Mouse (Mus musculus) lung, embryonic 15.5 days (tissue): ENCODE data around the gene Runx2. TPM values are rescaled to one million over a fixed set of nuclear protein-coding genes. Genes with fewer than 3 reads are reported as not detected.
A peak's percentile ranks its signal among the peaks of the same experiment; 100 is the strongest.

Source experiments
- ATAC-seq: fragments of 200-750 bp; cut with Nextera tagmentation; 2 replicates; pipeline ENCODE4 v1.8.0; 2017; ENCODE audit warnings: moderate number of reproducible peaks, borderline replicate concordance; ENCODE audit not compliant: low FRiP score, low TSS enrichment; ENCODE audit errors: extremely low read depth
- H3K27ac ChIP-seq: fragments of 300-500 bp; sonication (generic); 2 replicates; pipeline ENCODE4 v1.5.1; 2015; ENCODE audit warnings: moderate library complexity, mild to moderate bottlenecking, inconsistent platforms
- H3K27me3 ChIP-seq: fragments of 300-500 bp; sonication (generic); 2 replicates; pipeline ENCODE4 v1.6.1; 2015; ENCODE audit warnings: inconsistent platforms
- H3K36me3 ChIP-seq: fragments of 300-500 bp; sonication (generic); 2 replicates; pipeline ENCODE4 v1.6.1; 2015; ENCODE audit warnings: inconsistent platforms
- H3K4me1 ChIP-seq: fragments of 300-500 bp; sonication (generic); 2 replicates; pipeline ENCODE4 v1.6.1; 2015; ENCODE audit warnings: inconsistent platforms
- H3K4me2 ChIP-seq: fragments of 300-500 bp; sonication (generic); 2 replicates; pipeline ENCODE4 v1.6.1; 2015; ENCODE audit warnings: inconsistent platforms, mild to moderate bottlenecking, moderate library complexity
- H3K4me3 ChIP-seq: fragments of 300-500 bp; sonication (generic); 2 replicates; pipeline ENCODE4 v1.5.1; 2015; ENCODE audit warnings: mild to moderate bottlenecking, inconsistent platforms
- H3K9ac ChIP-seq: fragments of 300-500 bp; sonication (generic); 2 replicates; pipeline ENCODE4 v1.6.1; 2015; ENCODE audit warnings: inconsistent platforms
- H3K9me3 ChIP-seq: fragments of 300-500 bp; sonication (generic); 2 replicates; pipeline ENCODE4 v1.6.1; 2016; ENCODE audit warnings: inconsistent platforms
- WGBS: fragments of 180-500 bp; shearing (Covaris S2); methylation state at CpG from one replicate; pipeline ENCODE4 v1.1.7; 2015; 5-methylcytosine and 5-hydroxymethylcytosine counted together
- polyA plus RNA-seq: library from polyadenylated mRNA; unstranded; fragments of >200 nt; fragmentation: Nextera tagmentation; extraction: Ambion mirVana; gene quantifications from 2 replicates; pipeline ENCODE4 v1.2.1, GENCODE M21; 2015

Runx2 gene
- polyA plus RNA-seq, 1 experiment from 2014 or later = 0.80 TPM

DNA sequence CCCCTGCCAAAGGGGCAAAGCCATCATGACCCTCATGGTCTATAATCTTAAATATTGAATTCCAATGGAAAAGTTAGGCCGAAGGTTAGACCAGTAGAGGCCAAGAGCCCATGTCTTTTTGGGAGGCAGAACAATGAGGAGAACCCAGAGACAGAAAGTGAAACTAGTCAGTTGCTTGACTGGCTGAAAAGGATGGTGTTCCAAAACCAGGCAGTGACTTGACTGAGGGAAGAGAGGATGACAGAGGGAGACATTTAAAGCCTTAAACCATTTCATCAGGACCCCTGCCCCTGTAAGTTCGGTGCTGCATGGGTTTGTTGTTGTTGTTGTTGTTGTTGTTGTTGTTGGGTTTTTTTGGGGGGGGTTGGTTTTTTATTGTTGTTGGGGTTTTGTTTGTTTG lies 215.5 kb downstream of the Runx2 start:
- Histone ChIP-seq H3K4me3 (no peak overlapping the region), H3K4me1 (peaks cover 19% of the 10 kb centered on the region), H3K27ac (no peak overlapping the region), H3K4me2 (no peak overlapping the region), H3K9me3 (no peaks in the 10 kb centered on the region), H3K36me3 (no peaks in the 10 kb centered on the region), H3K27me3 (no peaks in the 10 kb centered on the region; the same call in 1 of the 2 replicates), H3K9ac (no peak overlapping the region)
- 84% methylated on average over 2 of the region's 2 CpGs for WGBS
- no peak for ATAC-seq

GRCm38 (mm10) chr17:44597918-44598504 lies 216.6 kb downstream of the Runx2 start:
- H3K27ac ChIP-seq = no peak overlapping the region
- peak overlapping the region; percentile 18; the same call in 1 of the 2 replicates for H3K4me2 ChIP-seq
- no peak overlapping the region for H3K4me3 ChIP-seq
- no peaks in the 10 kb centered on the region; the same call in none of the 2 replicates for H3K27me3 ChIP-seq
- H3K36me3 ChIP-seq = no peaks in the 10 kb centered on the region
- no peaks in the 10 kb centered on the region for H3K9me3 ChIP-seq
- H3K9ac ChIP-seq = no peak overlapping the region
- H3K4me1 ChIP-seq = peaks cover 19% of the 10 kb centered on the region
- 48% methylated on average over 8 of the region's 8 CpGs for WGBS
- ATAC-seq = no peak; the same call in 1 of the 2 replicates

DNA sequence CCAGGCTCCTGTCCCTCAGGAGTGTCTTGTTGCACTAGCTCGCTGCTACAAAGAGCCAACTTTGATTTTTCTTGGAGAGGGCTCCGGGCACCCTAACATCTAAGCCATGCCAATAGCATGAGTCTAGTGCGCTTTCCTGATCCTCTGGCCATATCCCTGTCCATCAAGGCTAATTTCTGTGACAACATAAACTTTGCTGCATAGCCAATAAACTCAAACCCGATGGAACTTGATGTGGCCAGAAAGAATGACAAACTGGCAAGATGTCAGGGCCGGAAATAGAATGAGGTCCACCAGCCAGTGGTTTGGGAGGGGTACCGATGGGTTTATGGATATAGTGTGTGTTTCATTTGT lies 221.9 kb downstream of the Runx2 start:
- Histone ChIP-seq H3K9ac (no peak overlapping the region), H3K4me3 (no peak overlapping the region), H3K36me3 (no peaks in the 10 kb centered on the region), H3K27me3 (peaks cover 6% of the 10 kb centered on the region), H3K9me3 (no peaks in the 10 kb centered on the region), H3K4me2 (no peak overlapping the region), H3K4me1 (peaks cover 2% of the 10 kb centered on the region; the same call in 1 of the 2 replicates), H3K27ac (no peak overlapping the region)
- 89% methylated on average over 6 of the region's 6 CpGs for WGBS
- no peak for ATAC-seq

- no peak overlapping the region for H3K4me2 ChIP-seq
- no peak overlapping the region for H3K27ac ChIP-seq
- H3K9me3 ChIP-seq = no peaks in the 10 kb centered on the region
- no peaks in the 10 kb centered on the region for H3K4me1 ChIP-seq
- WGBS = 63% methylated on average over 16 of the region's 16 CpGs
- H3K27me3 ChIP-seq = peaks cover 6% of the 10 kb centered on the region
- no peak overlapping the region for H3K9ac ChIP-seq
- no peak for ATAC-seq
- H3K36me3 ChIP-seq = no peaks in the 10 kb centered on the region
- H3K4me3 ChIP-seq = no peak overlapping the region
Measured at GRCm38 (mm10) chr17:44592067-44592736, 222.4 kb downstream of the Runx2 start.

DNA sequence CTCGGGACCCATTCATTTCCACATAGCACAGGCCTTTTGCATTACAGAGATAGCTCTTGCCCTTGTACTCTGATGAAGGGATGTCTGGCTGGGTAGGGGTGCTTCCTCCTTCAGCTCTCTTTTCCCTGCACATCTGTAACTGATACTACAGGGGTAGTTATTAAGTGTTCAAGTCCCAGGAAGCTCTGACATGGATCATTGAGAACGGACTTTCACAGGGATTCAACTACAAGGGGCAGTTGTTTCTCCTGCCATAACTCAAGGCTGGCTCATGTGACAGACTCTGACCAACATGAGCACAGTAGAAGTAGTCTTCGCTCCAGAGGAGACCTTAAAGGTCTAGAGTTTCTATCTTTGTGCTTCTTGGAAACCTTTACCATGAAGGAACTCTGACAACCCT lies 226.1 kb downstream of the Runx2 start:
- no peak overlapping the region for H3K4me2 ChIP-seq
- ATAC-seq = no peak

GRCm38 (mm10) chr17:44588020-44588419 lies 226.6 kb downstream of the Runx2 start:
- Histone ChIP-seq H3K9me3 (no peaks in the 10 kb centered on the region), H3K9ac (no peak overlapping the region), H3K4me1 (no peaks in the 10 kb centered on the region), H3K27ac (no peak overlapping the region), H3K4me3 (no peak overlapping the region), H3K4me2 (no peak overlapping the region), H3K27me3 (peaks cover 6% of the 10 kb centered on the region; the same call in 1 of the 2 replicates), H3K36me3 (no peaks in the 10 kb centered on the region)
- peak; percentile 31; the same call in 1 of the 2 replicates for ATAC-seq
- 60% methylated on average over 3 of the region's 3 CpGs for WGBS

More for the DNA sequence above, 226.1 kb downstream of the Runx2 start:
- H3K36me3 ChIP-seq = no peaks in the 10 kb centered on the region
- no peaks in the 10 kb centered on the region for H3K9me3 ChIP-seq
- H3K27me3 ChIP-seq = peaks cover 6% of the 10 kb centered on the region; the same call in 1 of the 2 replicates
- WGBS = 66% methylated on average over 3 of the region's 3 CpGs
- no peak overlapping the region for H3K4me3 ChIP-seq
- no peak overlapping the region for H3K9ac ChIP-seq
- no peak overlapping the region for H3K27ac ChIP-seq
- H3K4me1 ChIP-seq = no peaks in the 10 kb centered on the region

- whole genome bisulfite sequencing = 76% methylated on average over 3 of the region's 3 CpGs
- H3K4me3 ChIP-seq = no peak overlapping the region
- H3K9ac ChIP-seq = no peak overlapping the region
- no peaks in the 10 kb centered on the region for H3K9me3 ChIP-seq
- no peak overlapping the region for H3K27ac ChIP-seq
- peaks cover 6% of the 10 kb centered on the region; the same call in 1 of the 2 replicates for H3K27me3 ChIP-seq
- H3K4me2 ChIP-seq = no peak overlapping the region
- no peaks in the 10 kb centered on the region for H3K36me3 ChIP-seq
- H3K4me1 ChIP-seq = no peaks in the 10 kb centered on the region
- ATAC-seq = no peak
Measured at GRCm38 (mm10) chr17:44586196-44586595, 228.4 kb downstream of the Runx2 start.

GRCm38 (mm10) chr17:44584781-44585180 lies 229.8 kb downstream of the Runx2 start:
- Histone ChIP-seq H3K36me3 (no peaks in the 10 kb centered on the region), H3K4me3 (no peak overlapping the region), H3K9me3 (no peaks in the 10 kb centered on the region), H3K27ac (no peak overlapping the region), H3K4me1 (no peaks in the 10 kb centered on the region), H3K9ac (no peak overlapping the region), H3K27me3 (peaks cover 16% of the 10 kb centered on the region), H3K4me2 (no peak overlapping the region)
- 63% methylated on average over 6 of the region's 6 CpGs for WGBS
- ATAC-seq = no peak

DNA sequence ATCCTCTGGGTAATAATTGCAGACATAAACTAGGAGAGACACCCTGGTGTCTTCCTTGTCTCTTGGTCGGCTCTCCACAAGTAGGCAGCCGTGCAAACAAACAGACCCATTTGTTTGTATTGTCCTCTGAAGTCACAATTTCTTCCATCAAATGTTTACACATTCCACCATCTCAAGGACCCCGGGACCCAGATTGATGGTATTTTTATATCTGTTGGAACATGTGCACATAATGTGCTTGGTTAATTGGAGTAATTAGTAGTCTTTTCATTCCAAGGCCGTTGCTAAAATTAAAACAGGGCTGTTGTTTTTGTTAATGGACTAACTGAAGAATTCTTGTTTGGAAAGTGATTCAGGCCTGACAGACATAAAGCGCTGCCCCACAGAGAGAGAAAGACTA lies 236.8 kb downstream of the Runx2 start:
- H3K4me3 ChIP-seq = no peak overlapping the region
- peaks cover 46% of the 10 kb centered on the region for H3K27me3 ChIP-seq
- 28% methylated on average over 5 of the region's 5 CpGs for WGBS
- no peaks in the 10 kb centered on the region for H3K36me3 ChIP-seq
- H3K9me3 ChIP-seq = no peaks in the 10 kb centered on the region
- H3K4me2 ChIP-seq = no peak overlapping the region
- no peak for ATAC-seq
- H3K9ac ChIP-seq = no peak overlapping the region
- H3K27ac ChIP-seq = no peak overlapping the region
- H3K4me1 ChIP-seq = no peaks in the 10 kb centered on the region

DNA sequence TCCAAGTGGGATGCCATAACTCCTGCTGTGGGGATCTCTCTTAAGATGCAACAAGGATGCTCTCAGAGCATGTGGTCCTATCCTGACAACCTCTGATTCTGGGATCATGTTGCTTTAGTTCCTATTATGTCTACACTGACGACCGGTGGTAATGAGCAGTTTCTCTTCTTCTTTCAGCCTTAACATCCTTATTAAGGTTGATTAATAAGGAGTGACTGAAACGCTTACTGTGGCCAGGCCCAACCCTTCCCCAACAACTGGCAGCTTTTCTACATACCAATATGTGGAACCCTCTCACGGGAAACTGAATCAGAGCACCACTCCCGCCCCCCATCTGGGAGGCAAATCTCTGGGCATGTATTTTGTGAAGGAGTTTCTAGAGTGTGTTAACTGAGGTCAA lies 243.7 kb downstream of the Runx2 start:
- Histone ChIP-seq H3K4me1 (no peaks in the 10 kb centered on the region), H3K4me3 (no peak overlapping the region), H3K9ac (no peak overlapping the region), H3K36me3 (no peaks in the 10 kb centered on the region), H3K27ac (no peak overlapping the region), H3K4me2 (no peak overlapping the region), H3K9me3 (no peaks in the 10 kb centered on the region), H3K27me3 (peaks cover 87% of the 10 kb centered on the region)
- no peak for ATAC-seq
- WGBS = 72% methylated on average over 5 of the region's 5 CpGs

DNA sequence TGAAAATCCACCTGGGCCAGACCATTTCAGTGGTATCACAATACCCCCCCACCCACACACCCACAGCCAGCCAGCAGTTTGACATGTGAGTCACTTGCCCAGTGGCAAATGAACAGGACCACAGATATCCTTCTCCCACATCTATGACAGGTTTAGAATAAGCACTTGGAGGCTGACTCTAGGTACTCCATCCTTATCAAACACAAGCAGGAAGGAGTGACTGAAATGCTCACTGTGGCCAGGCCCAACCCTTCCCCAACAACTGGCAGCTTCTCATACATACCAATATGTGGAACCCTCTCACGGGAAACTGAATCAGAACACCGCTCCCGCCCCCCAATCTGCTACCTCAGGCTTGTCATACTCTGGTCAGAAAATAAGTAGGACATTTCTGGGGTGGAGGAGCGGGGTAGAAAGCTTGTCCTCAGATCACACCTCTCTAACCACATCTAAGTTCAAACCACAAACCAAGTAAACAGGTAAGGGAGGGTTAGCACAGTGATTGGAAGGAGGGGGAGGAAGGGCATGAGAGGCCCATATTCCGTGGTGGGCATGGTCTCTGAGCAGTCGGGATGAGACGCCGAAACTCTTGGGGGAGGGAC lies 245.5 kb downstream of the Runx2 start:
- Histone ChIP-seq H3K4me1 (no peaks in the 10 kb centered on the region), H3K36me3 (no peaks in the 10 kb centered on the region), H3K27me3 (peaks cover 83% of the 10 kb centered on the region), H3K4me3 (no peak overlapping the region), H3K27ac (no peak overlapping the region), H3K4me2 (no peak overlapping the region), H3K9me3 (no peaks in the 10 kb centered on the region), H3K9ac (no peak overlapping the region)
- 79% methylated on average over 8 of the region's 8 CpGs for WGBS
- ATAC-seq = no peak

DNA sequence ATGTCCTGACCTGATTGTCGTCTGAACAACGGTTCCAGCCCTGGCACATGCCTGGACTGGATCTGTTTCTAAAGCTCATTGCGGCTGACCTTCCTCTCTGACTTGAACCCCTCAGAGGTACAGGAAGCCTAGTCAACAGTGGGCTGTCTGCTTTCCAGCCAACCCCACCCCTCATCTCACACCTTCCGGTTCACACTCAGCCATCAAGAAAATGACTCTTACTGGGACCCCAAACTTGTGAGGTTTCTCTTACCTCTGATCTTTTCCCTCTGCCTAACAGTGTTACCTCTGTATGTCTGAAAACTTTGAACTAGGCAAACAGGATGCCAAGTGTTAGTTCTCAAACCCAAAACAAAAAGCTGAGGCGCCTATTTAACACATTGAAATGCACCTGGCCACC lies 247.6 kb downstream of the Runx2 start:
- Histone ChIP-seq H3K27me3 (peaks cover 84% of the 10 kb centered on the region), H3K4me3 (no peak overlapping the region), H3K4me1 (no peaks in the 10 kb centered on the region), H3K9ac (no peak overlapping the region), H3K27ac (no peak overlapping the region), H3K36me3 (no peaks in the 10 kb centered on the region), H3K9me3 (no peaks in the 10 kb centered on the region), H3K4me2 (no peak overlapping the region)
- no peak for ATAC-seq
- WGBS = 62% methylated on average over 5 of the region's 5 CpGs
